Mouse (Mus musculus) small intestine, adult 2 months (tissue): Measurements from ENCODE around the gene Taf1b.

ENCODE experiments used
- CTCF ChIP-seq: fragments of 200-500 bp; IDR thresholded peaks from 2 replicates; pipeline ENCODE4 v1.5.1; 2012; ENCODE audit warnings: low read depth, mild to moderate bottlenecking, control low read depth, inconsistent platforms, low read length, moderate library complexity, mixed read lengths; ENCODE audit not compliant: insufficient replicate concordance, insufficient read length; ENCODE audit errors: extremely low read depth
- POLR2A ChIP-seq: fragments of 200-500 bp; IDR thresholded peaks from 2 replicates; pipeline ENCODE4 v1.6.1; 2012; ENCODE audit warnings: low read depth, mild to moderate bottlenecking, control low read depth, inconsistent platforms, low read length, moderate library complexity

DNA sequence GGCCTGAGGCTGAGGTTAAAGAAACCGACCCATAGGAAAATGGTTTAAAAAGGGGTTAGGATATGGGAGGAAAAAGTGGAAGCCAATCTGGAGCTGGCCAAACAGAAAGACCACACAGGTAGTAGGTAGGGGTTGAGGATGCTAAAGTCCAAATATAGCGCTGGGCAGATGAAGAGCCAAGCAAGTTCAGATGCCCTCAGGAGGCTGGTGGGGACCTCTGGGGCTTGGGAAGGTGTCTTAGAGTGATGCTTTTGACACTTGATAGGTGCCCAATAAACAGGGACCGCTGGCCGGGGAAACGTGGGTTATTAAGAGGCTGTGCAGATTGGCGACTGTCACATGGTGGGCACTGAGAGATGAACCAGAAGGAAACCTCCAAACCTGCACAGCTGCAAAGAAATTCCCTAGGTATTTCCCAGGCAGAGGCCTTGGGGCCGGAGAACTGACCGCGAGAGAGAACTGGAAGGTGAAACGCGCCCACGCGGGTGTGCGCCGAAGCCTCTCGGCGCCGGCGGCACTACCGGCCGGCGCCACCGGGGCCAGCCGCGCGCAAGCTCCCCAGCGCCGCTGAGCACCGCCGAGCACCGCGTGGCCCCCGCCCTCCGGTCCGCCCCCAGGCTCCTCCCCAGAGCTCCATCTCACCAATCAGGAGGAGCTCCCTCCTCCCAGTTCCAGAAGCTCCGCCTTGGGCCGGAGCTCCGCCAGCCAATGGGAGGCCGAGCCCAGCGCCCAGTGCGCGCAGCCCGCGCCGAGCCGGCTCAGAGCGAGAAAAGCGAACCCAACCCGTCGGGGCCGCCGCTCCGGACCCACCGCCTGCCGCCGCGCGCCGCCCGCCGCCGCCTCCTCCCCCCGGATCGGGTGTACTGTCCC lies 73.6 kb downstream of the Taf1b start, which contains the start of gene Grhl1:
- 0 out of 2 replicates have a peak, but pooled peaks have one; percentile 32 for TF ChIP-seq CTCF
- TF ChIP-seq POLR2A, result no peak
